Mouse (Mus musculus) ES-Bruce4 (cell line): ENCODE measurements around the gene Myh9. TPM values are rescaled to one million over a fixed set of nuclear protein-coding genes. Genes with fewer than 3 reads are reported as not detected.

ENCODE experiments used
- H3K27ac ChIP-seq: 2 replicates; pipeline ENCODE4 v1.5.1; 2012; ENCODE audit warnings: low read length, inconsistent platforms; ENCODE audit not compliant: insufficient read depth
- H3K27me3 ChIP-seq: 2 replicates; pipeline ENCODE4 v1.6.1; 2012; ENCODE audit warnings: mild to moderate bottlenecking, low read length, inconsistent platforms; ENCODE audit not compliant: control insufficient read depth, poor library complexity, insufficient read depth, severe bottlenecking
- H3K36me3 ChIP-seq: 2 replicates; pipeline ENCODE4 v1.6.1; 2012; ENCODE audit warnings: inconsistent platforms, mild to moderate bottlenecking, low read length, moderate library complexity; ENCODE audit not compliant: control insufficient read depth, poor library complexity, insufficient read depth, severe bottlenecking
- H3K4me1 ChIP-seq: one replicate; pipeline ENCODE4 v1.8.1; 2011; ENCODE audit warnings: low read length; ENCODE audit not compliant: control insufficient read depth, insufficient read depth
- H3K4me3 ChIP-seq: 2 replicates; pipeline ENCODE4 v1.5.1; 2011; ENCODE audit warnings: low read depth, mild to moderate bottlenecking, low read length
- H3K9ac ChIP-seq: 2 replicates; pipeline ENCODE4 v1.6.1; 2012; ENCODE audit warnings: low read depth, mild to moderate bottlenecking, inconsistent platforms; ENCODE audit not compliant: poor library complexity, severe bottlenecking
- H3K9me3 ChIP-seq: replicated peaks from 2 replicates; pipeline ENCODE4 v1.6.1; 2012; ENCODE audit warnings: mild to moderate bottlenecking, low read length, inconsistent platforms; ENCODE audit not compliant: control insufficient read depth, poor library complexity, insufficient read depth, severe bottlenecking
- CTCF ChIP-seq: IDR thresholded peaks from one replicate; pipeline ENCODE4 v1.8.1; 2011; ENCODE audit warnings: low read depth, low read length
- EP300 ChIP-seq: IDR thresholded peaks from 2 replicates; pipeline ENCODE4 v1.6.1; 2011; ENCODE audit warnings: low read depth, low read length; ENCODE audit not compliant: insufficient read depth
- POLR2A ChIP-seq: IDR thresholded peaks from one replicate; pipeline ENCODE4 v1.8.1; 2011; ENCODE audit warnings: low read length; ENCODE audit not compliant: insufficient read depth
- polyA plus RNA-seq: library from polyadenylated mRNA; stranded (reverse); fragments of >200 nt; gene quantifications from 2 replicates; pipeline ENCODE4 v1.2.4, GENCODE M21; 2011; ENCODE audit warnings: low read depth; ENCODE audit not compliant: missing spikeins, insufficient read depth, insufficient read length

The Myh9 gene
- polyA plus RNA-seq, 1 experiment = 601 TPM

DNA sequence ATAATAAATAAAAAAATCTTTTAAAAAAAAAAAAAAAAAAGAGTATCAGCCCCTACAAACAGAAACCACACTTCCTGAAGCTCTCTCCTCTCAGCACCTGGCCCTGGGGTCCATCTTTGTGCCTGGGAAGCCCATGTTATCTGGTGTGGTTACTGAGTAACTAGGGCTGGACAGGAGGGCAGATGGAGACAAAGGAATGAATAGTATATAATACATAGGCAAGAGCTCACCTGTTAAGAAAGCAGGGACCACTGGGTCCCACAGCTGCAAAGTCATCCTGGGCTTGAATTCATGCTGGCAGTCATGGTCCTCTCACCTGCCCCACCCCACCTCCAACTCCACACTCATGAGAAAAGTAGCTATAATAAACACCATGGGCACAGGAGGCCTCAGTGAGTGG is 8.9 kb downstream of the Myh9 start:
- no peak for TF ChIP-seq POLR2A
- no peak for TF ChIP-seq EP300
- TF ChIP-seq CTCF = no peak
- Histone ChIP-seq H3K9ac (no peak overlapping the region), H3K36me3 (peaks cover 5% of the 10 kb centered on the region; the same call in 1 of the 2 replicates), H3K27ac (no peak overlapping the region), H3K4me1 (peaks cover 18% of the 10 kb centered on the region), H3K27me3 (no peaks in the 10 kb centered on the region), H3K4me3 (no peak overlapping the region), H3K9me3 (no peaks in the 10 kb centered on the region)

DNA sequence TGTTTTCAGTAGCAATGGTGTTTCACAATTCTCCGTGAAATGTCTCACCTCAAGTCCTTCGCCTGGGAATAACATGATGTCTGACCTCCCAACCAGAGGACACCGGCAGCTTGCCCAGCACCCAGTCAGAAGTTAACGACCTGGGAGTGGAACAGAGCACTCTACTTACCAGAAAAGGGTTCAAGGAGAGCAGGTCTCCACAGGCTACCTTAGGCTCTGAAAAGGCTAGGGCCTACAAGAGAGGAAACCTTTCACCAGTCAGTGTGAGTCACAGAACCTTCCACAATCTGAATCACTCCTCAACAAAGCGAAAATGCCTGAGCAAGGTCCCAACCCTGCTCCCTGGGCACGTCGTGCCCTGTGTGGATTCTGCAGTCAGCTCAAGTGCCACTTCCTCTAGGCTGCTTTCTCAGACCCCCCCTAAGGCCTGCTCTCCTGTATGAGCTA is 9.5 kb downstream of the Myh9 start:
- Histone ChIP-seq H3K9me3 (no peaks in the 10 kb centered on the region), H3K36me3 (peaks cover 5% of the 10 kb centered on the region; the same call in 1 of the 2 replicates), H3K4me3 (no peak overlapping the region), H3K27ac (no peak overlapping the region), H3K4me1 (peaks cover 18% of the 10 kb centered on the region), H3K27me3 (no peaks in the 10 kb centered on the region), H3K9ac (no peak overlapping the region)
- no peak for TF ChIP-seq EP300
- TF ChIP-seq POLR2A = no peak
- TF ChIP-seq CTCF = no peak

DNA sequence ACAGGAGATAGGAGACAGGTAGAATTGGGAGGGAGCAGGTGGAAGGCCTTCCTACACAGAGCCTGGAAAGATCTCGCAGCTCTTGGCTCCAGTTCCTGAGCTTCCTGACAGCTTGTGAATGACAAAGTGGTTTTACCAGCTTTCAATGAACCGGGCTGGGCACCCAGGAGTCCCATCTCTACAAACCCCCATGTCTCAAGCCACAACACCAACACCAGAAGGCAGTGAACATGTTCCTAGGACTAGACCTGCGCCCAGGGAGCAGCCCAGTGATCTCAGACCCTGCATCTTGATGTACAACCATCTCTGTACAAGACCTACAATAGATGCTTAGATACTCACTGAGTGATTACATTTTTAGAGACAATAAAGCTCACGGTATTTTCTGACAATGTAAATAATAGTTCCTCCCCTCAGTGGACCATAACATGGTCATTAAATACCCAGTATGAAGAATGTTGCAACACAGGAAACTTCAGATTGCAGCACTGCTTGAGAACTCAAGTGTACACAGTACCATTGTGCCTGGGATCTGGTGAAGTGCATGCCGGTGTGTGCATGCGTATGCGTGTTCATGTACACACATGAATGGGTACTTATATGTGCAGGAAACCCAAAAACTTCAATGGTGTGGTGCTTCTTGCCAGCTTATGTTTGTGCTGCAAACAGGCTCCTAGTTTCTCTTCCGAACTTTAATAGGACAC is 10.1 kb downstream of the Myh9 start:
- Histone ChIP-seq H3K9ac (no peak overlapping the region), H3K36me3 (peaks cover 5% of the 10 kb centered on the region; the same call in 1 of the 2 replicates), H3K27me3 (no peaks in the 10 kb centered on the region), H3K4me1 (peaks cover 17% of the 10 kb centered on the region), H3K9me3 (no peaks in the 10 kb centered on the region), H3K27ac (no peak overlapping the region), H3K4me3 (no peak overlapping the region)
- TF ChIP-seq EP300 = no peak
- no peak for TF ChIP-seq POLR2A
- no peak for TF ChIP-seq CTCF

DNA sequence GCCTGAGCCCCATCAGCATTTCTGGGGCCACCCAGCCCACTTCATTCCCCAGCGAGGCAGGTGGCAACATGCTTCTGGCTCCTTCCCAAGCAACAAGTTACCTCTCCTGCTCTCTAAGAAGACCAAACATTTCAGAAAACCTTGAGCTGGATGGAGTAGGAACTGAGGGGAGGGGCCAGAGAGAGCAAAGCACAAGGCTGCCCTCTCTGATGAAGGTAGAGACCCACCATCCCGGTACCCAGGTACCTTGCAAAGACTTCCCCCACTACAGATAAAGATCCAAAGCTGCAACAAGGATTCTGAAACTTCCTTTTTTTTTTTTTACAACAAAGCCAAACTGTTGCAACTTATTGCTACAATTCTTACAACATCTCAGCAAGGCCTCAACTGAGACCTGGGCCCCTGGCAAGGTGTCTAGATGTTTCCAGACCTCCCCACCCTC is 10.8 kb downstream of the Myh9 start:
- H3K27ac ChIP-seq = no peak overlapping the region
- H3K4me3 ChIP-seq = no peak overlapping the region
- no peak overlapping the region for H3K9ac ChIP-seq
- H3K4me1 ChIP-seq = peaks cover 20% of the 10 kb centered on the region
- no peaks in the 10 kb centered on the region for H3K27me3 ChIP-seq
- no peak for TF ChIP-seq EP300
- no peak for TF ChIP-seq POLR2A
- no peak for TF ChIP-seq CTCF
- no peaks in the 10 kb centered on the region for H3K9me3 ChIP-seq
- peaks cover 5% of the 10 kb centered on the region; the same call in 1 of the 2 replicates for H3K36me3 ChIP-seq

DNA sequence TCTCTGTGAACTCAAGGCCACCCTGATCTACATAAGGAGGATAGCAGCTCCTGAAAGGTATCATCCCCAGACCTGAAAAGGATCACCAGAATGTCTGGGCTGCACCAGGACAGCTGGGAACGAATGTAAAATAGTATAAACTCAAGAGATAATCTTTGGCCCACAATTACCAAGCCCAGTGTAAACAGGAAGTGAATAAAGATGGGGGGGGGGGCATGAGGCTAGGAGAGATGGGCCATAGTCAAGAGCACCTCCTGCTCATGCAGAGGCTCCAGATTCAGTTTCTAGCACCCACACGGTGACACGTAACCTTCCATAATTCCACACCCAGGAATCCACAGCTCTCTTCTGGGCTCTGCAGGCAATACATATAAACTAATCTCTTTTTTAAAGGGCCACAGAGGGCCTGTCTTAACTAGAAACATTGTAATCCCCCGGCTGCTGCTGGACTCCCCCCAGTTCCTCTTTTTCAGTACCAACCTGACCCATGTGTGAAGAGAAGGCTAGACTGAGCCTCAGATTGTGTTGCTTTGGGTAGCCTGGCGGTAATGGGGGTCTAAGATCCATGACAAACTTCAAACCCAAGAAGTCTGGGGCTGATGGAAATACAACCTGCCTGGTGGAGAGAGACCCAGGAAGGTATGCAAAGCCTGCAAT is 11.4 kb downstream of the Myh9 start:
- Histone ChIP-seq H3K4me1 (peaks cover 16% of the 10 kb centered on the region), H3K4me3 (no peak overlapping the region), H3K36me3 (peaks cover 5% of the 10 kb centered on the region; the same call in 1 of the 2 replicates), H3K9me3 (no peaks in the 10 kb centered on the region), H3K27ac (no peak overlapping the region), H3K9ac (no peak overlapping the region), H3K27me3 (no peaks in the 10 kb centered on the region)
- no peak for TF ChIP-seq EP300
- no peak for TF ChIP-seq CTCF
- TF ChIP-seq POLR2A = no peak

DNA sequence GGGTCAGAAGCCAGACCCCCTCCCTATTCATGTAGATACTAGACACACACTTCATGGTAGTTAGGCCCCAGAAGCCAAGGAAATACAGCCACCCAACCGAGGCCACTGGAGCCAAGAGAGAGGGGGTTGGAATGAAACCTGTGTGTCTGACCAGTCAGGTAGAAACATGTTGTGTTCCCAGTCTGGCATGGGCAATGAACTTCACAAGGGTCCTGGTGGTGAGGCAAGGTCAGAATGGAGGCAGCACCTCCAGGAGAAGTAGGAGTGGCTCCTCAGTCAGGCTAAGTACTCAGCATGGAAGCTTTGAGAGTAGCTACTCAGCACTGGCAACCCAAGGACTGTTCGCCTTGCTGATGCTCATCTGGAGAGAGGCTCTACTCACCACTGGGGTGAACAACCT is 12.4 kb downstream of the Myh9 start:
- Histone ChIP-seq H3K4me1 (peaks cover 16% of the 10 kb centered on the region), H3K4me3 (no peak overlapping the region), H3K36me3 (peaks cover 5% of the 10 kb centered on the region; the same call in 1 of the 2 replicates), H3K27me3 (no peaks in the 10 kb centered on the region), H3K27ac (peak overlapping the region; percentile 63), H3K9me3 (no peaks in the 10 kb centered on the region), H3K9ac (no peak overlapping the region)
- TF ChIP-seq CTCF (no peak), POLR2A (no peak), EP300 (no peak)
